Mouse (Mus musculus): Measurements from ENCODE around the gene Gabbr2.

The Gabbr2 gene

DNA sequence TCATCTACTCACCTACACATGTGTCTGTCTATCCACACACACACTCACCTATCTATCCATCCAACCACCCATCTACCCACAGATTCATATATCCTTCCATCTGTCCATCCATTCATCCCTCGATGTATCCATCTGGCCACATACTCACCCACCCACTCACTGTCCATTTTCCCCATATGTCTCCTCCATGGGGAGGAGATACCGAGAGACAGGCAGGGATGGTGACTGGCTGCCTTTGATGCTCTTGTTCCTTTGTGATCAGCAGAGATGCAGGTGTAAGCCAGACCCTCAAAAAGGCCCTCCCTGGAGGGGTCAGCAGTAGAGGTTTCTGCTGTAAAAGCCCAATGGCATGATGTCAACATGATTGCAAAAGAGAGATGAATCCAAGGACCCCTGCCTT is 221.0 kb downstream of the Gabbr2 start:
- DNase-seq (ENCODE audit: low read depth, low spot score) = no peak

DNA sequence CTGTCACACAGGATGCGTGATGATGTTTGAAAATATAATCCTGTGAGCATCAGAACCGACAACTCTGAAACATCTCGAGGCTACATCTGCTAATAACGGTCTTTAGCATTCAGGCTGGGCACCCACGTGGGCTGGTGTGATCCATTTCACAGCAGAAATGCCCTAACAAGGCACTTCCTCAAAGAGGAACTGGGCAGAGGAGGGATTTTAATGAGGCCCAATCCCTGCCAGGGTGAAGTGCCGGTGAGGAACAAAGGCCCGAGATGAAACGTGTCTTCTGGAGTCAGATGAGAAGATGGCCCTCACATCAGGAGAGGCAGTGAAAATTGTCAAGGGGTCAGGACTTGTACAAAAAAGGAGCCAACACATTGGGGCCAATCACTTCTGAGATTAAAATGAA is 221.6 kb downstream of the Gabbr2 start:
- DNase-seq (ENCODE audit: low read depth, low spot score) = no peak

DNA sequence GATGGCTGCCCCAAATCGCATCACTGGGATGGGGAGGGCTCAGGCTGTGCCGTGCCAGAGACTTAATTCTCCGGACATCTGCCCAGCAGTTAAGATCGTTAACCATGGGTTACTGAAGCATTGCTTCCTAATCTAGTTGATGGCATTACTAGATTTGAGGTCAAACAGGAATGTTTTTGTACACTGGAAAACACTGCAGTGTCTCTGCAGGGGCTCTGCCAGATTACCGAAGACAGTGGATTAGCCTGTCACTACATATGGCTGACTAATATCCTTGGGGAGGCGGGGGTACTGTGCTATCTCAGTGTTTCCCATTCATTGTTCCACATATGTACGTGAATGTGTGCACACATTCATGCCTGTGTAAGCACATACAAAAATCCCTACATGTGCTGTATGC is 225.3 kb downstream of the Gabbr2 start:
- peak; percentile 60 for DNase-seq (ENCODE audit: low read depth, low spot score)

DNA sequence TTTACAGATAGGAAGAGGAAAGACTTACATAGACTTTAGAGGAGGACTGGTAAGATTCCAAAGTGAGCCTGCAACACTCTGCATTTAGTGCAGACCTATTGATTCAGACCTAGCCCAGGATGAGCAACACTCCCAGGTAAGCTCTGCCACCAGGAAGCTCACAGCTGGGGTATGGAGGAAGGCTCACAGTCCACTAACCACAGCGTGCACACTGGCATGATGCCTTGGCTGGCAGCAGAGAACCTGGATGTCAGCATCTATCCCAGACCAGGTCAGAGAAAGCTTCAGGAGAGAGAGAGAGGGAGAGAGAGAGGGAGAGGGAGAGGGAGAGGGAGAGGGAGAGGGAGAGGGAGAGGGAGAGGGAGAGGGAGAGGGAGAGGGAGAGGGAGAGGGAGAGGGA is 231.8 kb downstream of the Gabbr2 start:
- no peak for DNase-seq (ENCODE audit: low read depth, low spot score)

DNA sequence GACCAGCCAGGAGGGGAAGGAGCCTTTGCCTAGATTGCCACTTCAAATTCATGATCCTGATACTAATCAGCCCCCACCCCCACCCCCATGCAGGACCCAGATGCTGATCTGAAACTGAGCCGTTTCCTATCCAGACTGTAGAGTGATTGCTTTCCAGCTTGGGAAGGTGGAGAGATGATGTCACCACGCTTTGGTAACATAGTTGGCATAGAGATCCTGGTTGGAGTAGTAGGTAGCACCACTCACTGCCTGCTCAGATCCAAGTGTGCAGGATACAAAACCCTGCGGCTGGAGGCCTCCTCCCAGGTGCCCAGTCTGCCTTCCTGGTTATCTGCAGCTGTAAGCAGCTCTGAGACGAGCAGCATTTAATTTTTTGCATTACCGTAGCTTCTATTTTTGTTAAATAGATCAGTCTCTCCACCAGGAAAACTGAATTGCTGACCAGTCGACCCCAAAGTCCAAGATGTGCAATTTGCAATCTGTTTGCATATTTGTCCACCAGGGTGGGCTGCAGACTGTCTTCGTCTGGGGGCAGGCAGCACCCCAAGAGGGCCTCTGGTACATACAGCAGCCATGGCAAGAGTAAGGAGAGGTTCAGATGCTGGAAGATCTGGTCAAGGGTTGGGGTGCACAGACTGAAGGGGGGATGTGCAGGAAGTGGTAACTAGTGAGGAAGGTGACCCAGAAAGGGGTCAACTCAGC is 233.2 kb downstream of the Gabbr2 start:
- DNase-seq (ENCODE audit: low read depth, low spot score) = no peak

DNA sequence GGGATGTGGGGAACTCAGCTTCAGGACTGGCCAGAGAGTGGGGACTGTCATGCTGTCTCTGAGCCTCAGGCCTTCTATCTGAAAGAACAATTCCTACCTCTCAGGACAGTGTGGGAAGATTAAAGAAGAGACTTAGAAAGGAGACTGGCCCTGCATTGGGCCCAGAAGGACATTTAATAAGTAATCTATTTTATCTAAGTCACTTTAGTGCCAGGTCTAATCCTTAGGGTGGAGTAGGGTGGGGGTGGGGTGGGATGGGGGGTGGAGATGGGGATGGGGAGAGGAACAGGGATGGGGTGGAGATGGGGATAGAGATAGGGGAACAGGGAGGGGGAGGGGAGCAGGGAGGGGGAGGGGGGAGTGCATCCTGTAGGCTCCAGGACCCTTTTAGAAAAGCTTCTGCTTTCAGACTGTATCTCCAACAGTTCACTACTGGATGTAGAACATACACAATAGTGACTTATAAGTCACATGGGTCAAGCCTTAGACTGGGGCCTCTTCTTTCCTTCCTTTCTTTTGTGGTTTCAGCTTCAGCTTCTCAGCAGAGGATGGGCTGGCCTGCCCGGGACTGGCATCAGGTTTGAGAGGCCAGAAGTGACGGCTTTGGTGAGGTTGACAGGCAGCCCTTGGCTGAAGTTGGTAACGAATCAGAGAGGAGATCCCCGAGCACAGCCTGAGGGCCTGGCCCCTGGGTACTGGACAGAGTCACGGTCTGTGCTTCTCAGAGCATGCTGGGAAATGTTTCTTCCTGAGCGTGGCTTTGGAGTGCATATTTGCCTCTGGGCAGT is 237.1 kb downstream of the Gabbr2 start:
- no peak for DNase-seq (ENCODE audit: low read depth, low spot score)

DNA sequence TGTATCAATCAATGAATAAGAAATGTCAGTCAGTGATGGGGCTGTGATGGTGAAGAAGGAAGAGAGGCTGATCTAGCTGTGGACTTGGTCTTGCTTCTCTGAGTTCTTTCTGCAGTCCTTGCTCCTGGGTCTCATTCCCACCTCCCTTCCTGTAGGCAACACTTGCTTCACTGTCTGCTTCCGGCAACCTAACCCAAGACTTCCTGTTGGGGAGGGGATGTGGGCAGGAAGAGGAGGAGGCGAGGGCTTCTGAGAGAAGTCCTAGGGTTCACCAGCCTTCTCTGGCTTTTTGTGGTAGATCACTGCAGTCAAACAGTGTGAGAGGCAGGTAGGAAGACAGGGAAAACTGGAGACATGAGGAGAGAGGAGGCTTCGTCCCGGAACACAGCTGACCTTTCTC is 239.4 kb downstream of the Gabbr2 start:
- no peak for DNase-seq (ENCODE audit: low read depth, low spot score)

DNA sequence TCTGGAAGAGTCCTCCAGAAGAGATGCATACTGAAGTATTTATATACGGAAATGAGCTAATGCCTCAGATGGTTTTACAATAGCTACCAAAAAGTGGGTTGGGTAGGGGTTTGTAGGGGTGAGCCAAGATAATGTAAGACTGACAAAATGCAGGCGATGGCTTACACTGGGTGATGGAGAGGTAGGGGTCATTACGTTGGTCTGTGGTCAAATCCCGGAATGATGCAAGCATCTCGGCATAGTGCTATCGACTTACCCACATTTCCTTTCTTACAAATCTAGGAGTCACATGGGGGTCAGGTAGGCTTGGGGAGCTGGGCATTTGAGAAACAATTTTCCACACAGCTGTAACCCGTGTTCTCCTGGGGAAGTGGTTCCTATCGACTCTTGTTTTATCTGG is 242.7 kb downstream of the Gabbr2 start:
- no peak for DNase-seq (ENCODE audit: low read depth, low spot score)

DNA sequence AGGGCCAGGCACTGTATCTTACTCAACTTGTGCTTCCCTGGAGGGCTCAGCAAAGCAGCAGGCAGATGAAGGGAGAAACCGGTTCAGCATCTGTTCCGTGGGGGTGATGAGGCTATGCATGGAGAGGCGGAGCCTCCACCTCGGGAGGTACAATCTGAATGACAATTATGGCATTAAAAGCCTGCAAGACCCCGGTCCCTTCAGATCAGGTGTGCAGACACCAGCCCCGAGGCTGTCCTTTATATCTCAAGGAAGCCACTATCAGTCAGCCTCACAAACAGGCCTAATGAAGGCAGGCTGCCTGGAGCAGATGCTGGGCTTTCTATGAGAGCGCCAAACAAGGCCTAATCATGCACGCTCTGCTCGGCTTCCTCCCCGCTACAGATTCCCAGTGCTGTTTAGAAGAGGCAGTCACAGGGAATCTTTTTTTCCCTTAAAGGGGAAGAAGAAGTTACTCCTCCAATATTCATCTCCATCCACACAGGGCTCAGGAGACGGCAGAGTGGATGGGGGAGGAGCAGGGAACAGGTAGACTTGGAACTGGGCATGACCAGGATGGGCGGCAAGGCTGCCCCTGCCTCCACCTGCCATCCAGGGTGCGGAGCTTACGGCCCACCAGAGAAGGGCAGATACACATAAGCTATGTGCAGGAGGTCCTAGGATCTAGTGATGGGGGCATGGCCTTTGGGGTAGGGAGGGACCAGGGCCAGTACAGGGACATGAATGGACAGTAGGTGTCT is 244.5 kb downstream of the Gabbr2 start:
- no peak for DNase-seq (ENCODE audit: low read depth, low spot score)

DNA sequence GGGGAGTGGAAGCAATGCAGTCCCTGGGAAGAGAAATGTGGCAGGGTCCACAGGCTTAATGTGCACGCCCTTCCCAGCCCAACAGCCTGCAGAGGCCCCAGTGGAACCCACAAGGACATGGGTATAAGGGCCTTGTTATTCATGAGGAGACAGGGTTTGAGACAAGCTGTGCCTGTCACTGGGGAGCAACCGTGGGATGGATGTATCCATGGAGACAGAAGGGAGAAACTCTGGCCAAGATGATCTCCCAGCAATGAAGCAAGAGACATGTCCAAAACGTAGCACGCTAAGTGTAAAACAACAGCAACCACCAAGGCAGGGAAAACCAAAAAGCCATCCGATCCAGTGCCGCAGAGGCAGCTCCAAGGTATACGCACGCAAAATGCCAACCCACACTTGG is 246.1 kb downstream of the Gabbr2 start:
- no peak for DNase-seq (ENCODE audit: low read depth, low spot score)

DNA sequence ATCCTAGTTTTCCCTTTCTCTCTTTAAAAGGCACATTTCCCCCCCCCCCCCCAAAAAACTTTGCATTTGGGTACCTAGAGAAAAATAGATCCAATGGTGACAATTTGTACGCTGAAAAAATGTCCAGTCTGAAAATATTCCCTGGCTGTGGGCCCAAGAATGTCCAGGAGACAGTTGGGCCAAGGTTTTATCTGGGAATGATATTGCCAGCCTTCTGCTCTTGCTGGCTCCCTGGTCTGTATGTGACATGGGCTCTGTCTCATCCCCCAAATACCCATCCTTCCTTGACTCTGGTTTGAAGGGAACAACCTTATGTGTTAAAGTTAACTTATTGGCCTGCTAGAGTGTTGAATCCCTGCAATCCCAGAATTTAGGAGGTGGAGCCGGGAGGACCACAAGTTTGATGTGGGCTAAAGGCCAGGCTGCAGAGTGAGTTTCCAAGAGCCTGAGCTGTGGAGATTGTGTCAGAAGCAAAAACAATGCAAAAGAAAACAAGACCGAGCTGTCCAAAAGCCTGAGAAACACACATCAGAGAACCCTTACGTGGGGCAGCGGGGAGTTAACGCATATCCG is 247.0 kb downstream of the Gabbr2 start:
- no peak for DNase-seq (ENCODE audit: low read depth, low spot score)

DNA sequence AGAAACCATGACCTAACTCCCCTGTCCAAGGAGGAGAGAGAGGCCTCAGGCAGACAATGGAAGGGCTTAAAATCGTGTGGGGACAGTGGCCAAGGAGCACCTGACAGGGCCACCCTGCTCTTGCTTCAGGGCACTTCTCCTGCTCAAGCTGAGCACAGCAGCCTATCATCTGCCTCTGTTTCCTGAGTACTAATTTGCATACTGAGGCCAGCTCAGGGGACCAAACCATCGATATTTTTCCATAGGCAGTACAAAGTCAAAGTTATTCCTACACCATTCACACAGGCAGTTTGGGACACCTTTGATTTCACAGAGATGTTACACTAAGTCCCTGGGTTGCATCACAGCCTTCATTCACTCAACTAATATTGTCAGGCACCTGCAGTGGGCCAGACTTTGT is 249.1 kb downstream of the Gabbr2 start:
- no peak for DNase-seq (ENCODE audit: low read depth, low spot score)

DNA sequence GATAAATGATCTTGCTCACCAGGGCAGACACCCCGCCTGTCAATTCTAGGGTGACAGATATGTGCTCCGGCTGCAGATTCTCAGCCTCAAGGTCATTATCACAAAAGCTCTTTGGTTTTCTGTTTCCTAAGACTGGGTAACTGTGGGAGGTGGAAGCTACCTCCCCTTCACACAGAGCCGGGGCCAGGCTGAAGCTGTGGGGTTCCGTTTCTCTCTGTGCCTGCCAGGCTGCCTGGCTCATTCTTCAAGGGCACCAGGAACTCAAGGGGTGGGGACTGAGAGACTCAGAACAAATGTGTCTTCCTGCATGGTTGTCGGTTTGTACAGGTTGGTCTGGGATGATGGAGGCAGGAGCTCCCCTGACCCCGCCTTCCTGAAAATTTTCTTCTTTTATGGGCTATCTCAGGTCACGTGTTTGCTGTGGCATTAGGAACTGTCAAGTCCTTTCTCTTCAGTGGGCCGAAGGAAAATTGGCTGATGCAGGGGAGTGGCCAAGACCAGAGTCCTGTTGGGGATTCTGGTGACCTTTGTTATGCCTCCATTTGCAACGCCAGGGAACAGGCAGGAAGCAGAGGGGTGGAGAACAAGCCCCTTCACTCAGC is 254.7 kb downstream of the Gabbr2 start:
- DNase-seq (ENCODE audit: low read depth, low spot score) = no peak

DNA sequence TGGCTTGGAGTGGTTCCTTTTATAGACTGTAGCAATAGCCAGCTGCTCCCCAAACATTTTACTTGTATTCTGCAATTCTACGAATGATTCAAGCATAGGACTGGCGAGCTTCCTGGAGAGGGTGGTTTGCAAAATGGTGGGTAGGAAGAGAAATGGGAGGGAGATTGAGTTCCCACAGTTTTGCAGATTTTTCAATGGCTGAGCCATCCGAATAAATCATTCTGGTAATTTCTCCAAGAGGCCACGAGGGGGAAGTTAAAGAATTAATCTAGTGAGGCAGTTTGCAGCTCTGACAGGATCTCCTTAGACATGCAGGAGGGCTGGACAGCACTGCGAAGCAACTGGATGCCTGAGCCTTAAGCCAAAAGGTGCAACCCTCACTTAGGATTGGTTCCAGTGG is 256.8 kb downstream of the Gabbr2 start:
- DNase-seq (ENCODE audit: low read depth, low spot score) = no peak

DNA sequence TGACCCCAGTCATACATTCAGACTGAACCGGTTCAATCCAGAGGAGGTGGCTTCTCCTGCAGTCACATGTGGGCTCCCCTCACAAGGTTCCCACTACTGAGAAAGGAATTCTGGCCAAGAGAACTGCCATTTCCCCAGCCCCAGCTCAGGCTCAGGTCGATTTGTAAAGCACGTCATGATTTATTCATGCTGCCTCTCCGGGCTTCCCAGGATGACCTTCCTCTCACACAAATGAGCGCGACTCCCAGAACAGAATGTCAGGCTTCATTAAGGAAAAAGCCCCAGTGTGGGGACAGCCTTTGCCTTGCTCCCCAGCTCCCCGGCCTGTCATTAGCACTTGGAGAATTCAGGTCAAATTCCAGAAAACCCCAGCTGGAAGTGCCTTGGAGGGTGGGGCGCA is 260.1 kb downstream of the Gabbr2 start:
- no peak for DNase-seq (ENCODE audit: low read depth, low spot score)

DNA sequence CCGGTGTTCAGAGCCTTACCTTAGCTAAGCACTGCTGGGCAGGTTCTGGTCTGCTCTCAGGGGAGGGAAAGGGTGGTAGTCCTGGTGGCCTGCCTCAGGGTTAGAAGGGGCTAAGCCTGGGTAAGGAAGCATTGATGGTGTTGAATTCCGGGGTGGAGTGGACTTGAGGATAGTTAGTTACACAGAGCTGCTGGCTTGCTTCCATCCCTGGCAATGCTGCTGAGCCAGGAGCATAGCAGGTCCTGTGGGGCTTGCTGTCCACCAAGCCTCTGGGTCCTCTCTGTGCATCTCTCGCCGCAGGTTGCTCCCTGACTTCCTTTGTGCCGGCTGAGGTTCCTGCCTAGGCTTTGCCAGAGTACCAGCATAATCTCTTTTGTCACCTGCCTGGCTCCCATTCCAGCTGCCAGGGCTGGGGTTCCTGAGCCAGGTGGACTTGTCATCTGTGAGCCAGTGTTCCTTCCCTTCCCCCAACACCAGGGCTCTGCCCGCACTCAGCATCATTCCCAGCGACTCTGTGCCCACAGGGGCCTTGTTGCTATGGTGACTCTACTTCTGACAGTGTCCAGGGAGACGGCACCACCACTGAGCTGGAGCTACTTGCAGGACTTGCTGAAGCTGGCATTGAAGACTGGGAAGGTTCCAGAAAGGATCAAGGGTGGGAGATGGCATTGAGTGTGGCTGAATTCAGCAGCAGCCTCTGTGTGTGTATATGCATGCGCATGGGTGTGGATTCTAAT is 262.2 kb downstream of the Gabbr2 start:
- no peak for DNase-seq (ENCODE audit: low read depth, low spot score)

DNA sequence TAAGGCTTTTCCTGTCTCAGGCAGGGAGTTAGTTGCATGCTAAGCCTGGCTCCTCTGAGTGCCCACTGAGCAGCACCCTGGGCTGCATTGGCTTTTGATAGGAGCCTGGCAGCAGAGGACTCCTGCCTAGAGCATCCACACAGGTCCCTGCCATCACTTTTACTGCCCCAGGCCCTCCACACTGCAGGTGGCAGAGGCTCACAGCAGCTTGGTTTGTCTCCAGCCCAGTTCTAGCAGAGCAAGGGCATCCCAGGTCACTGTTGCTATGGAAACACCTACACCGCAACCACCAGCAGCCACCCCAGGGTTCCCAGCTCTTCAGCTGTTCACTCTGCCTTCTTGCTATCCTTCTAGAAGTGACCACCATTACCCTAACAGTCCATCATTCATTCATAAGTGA is 263.4 kb downstream of the Gabbr2 start:
- no peak for DNase-seq (ENCODE audit: low read depth, low spot score)

DNA sequence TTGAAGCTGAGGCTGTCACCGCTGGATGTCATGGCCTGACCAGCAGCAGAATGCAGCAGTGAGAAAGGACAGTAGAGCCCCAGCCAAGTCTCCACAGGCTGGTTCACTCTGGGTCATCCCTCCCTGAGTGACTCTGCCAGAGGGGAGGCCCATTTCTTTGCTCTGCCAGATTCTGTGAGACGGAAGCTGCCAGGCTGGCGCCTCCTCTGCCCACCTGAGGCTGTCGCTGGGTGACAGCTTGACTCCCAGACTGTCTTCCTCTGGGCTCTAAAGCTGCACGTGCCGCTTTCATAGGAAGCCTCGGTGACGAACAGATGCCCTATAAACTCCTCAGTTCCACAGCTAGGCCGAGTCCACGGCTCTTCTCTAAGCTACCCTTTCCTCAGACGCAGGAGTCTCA is 264.5 kb downstream of the Gabbr2 start:
- no peak for DNase-seq (ENCODE audit: low read depth, low spot score)

DNA sequence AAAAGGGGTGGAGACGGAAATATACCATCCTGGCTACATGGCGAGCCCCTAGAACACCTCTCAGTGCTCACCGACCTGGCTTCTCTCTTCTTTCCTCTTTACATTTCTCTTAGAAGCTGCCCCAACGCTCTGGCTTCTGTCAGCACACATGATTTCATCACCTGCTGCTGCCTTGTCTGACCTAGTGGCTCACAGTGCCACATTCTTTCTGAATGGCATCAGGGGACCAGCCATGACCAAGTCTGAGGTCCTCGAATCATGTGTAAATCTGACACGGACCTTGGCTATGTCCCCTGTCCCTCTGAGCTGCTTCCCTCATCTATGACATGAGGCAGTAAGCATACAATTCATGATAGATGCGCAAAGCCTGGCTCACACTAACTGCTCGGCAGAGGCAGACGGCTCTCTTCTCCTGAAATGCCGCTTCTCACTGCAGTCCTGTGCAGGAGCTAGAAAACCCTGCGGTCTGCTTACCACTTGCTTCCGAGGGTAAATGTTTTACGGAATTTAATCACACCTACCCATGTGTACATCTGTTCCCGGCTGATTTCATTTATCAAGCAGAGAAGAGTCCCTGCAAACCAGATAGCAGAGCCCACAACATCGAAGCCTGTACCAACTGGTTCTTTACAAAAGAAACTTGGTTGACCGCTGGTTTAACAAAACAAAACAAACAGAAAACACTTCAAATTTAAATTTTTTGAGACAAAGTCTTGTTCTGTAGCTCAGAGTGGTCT is 270.7 kb downstream of the Gabbr2 start:
- DNase-seq (ENCODE audit: low read depth, low spot score) = no peak

DNA sequence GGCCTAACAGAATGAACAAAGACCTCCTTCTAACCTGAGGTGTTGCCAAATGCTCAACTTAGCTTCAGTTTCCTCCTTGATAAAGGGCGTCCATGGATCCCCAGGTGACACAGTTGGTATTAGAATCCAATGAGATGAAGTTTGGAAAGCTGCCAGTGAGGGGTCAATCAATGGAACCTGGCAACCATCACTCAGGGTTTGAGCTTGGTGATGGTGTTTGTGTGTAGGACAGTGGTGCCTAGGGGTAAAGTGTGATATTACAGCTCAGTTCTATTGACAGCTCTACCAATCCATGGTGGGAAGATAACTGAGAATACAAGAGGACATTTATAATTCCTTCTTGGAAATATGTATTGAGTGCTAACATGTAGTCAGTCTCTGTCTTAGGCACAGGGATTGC is 271.6 kb downstream of the Gabbr2 start:
- no peak for DNase-seq (ENCODE audit: low read depth, low spot score)

DNA sequence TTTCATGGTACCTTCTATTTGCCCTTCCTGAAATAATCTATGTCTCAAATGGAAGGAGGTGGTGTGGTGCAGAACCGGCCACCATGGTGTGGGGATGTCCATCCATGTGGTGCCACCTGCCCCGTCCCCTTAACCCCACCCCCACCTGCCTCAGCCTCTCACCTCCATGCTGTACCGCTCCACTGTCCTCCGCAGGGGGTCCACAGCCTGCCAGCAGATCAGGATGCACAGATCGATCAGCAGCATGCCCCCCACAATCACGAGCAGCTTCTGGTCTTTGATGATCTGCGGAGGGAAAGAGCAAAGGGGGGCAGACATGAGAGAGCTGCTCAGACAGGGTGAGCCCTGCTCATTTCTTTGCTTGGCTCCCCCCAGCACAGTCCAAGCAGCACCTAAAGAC is 273.0 kb downstream of the Gabbr2 start:
- DNase-seq (ENCODE audit: low read depth, low spot score) = no peak

Measured in retina, postnatal 7 days (tissue).